Mouse (Mus musculus) C2C12 (cell line): ENCODE measurements around the gene Srsy. TPM values are rescaled to one million over a fixed set of nuclear protein-coding genes. Genes with fewer than 3 reads are reported as not detected.
"Not testable (repeated sequence)": the region's sequence is repeated elsewhere in the genome, so short reads cannot be mapped to it uniquely, and the experiment has no call there.

Experiments used
- H3K27me3 ChIP-seq: one replicate; pipeline ENCODE4 v1.6.1; 2011; ENCODE audit not compliant: control insufficient read depth, insufficient read depth, insufficient read length
- H3K36me3 ChIP-seq: one replicate; pipeline ENCODE4 v1.6.1; 2011; ENCODE audit not compliant: control insufficient read depth, insufficient read depth
- H3K4me3 ChIP-seq: one replicate; pipeline ENCODE4 v1.5.1; 2011; ENCODE audit warnings: mild to moderate bottlenecking, control low read depth; ENCODE audit not compliant: poor library complexity, insufficient read depth, severe bottlenecking
- H3K79me2 ChIP-seq: one replicate; pipeline ENCODE4 v1.6.1; 2011; ENCODE audit not compliant: control insufficient read depth, insufficient read depth
- H3K79me3 ChIP-seq: one replicate; pipeline ENCODE4 v1.6.1; 2011; ENCODE audit warnings: low read depth, control low read depth
- H3ac ChIP-seq: one replicate; pipeline ENCODE3; 2011; ENCODE audit warnings: low read depth; ENCODE audit not compliant: control insufficient read depth, insufficient read length
- long read RNA-seq, 2 experiments: library from polyadenylated mRNA; unstranded; transcript quantifications; one replicate each; pipeline ENCODE4 v2.0.0; 2019 to 2020
- polyA plus RNA-seq: library from polyadenylated mRNA; unstranded; fragments of >200 nt; fragmentation: generic; extraction: Trizol; gene quantifications from one replicate; pipeline ENCODE4 v1.2.1, GENCODE M21; 2012; ENCODE audit warnings: missing spikeins

Gene Srsy
- polyA plus RNA-seq, result not detected
- long read RNA-seq, experiment 1, result 0 reads
- long read RNA-seq, experiment 2, result 0 reads

GRCm38 (mm10) chrY:17937230-17937629 is at the start of gene Srsy:
Gene Srsy (minus strand): TSS chrY:17937330.
- not testable (repeated sequence) for H3K27me3 ChIP-seq, H3K79me3 ChIP-seq, H3K36me3 ChIP-seq, H3K79me2 ChIP-seq, H3K4me3 ChIP-seq, H3ac ChIP-seq

Other genes with a start within 250 kb of the Srsy start
- gene Gm21904, start 91.1 kb downstream of the Srsy start, polyA plus RNA-seq, result not detected
- gene Gm20772, start 62.6 kb downstream of the Srsy start, polyA plus RNA-seq, result not detected
- not detected for gene Gm20831, start 62.6 kb downstream of the Srsy start, polyA plus RNA-seq
- not detected for gene Gm21764, start 124.5 kb upstream of the Srsy start, polyA plus RNA-seq
- not detected for gene Ssty1, start 151.8 kb upstream of the Srsy start, polyA plus RNA-seq